Mouse (Mus musculus): ENCODE measurements at regions not wholly inside any gene's neighbourhood (a gene's known extent, or its start where the extent isn't known, plus 50 kb on each side); places are given as distances from the start of the nearest gene placed in this dataset.

DNA sequence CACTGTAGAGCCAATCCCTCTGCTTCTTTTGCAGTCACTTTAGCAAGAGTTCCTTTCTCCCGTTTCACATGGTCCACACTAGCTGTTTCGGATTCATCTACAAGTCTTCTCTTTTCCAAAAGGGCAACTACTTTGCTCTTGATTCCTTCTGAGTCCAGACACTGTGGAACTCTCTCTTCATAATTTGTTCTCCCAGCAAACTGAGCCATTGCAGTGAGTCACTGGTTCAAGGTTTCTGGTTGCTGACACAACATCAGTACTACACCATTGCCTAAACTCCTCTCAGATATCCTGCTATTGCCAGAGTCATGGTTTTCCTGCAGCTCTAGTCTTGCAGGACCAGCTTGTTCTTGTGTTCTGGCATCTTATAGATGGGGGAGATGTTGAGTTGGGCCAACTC, 590.2 kb downstream of the Isl1 start:
- TF ChIP-seq CTCF (IDR thresholded peaks at IDR 0.05), result no peak
- TF ChIP-seq EP300 (IDR thresholded peaks at IDR 0.05), result no peak
